Mouse (Mus musculus) embryonic facial prominence, embryonic 11.5 days (tissue): Measurements from ENCODE around the gene Supv3l1. TPM values are rescaled to one million over a fixed set of nuclear protein-coding genes. Genes with fewer than 3 reads are reported as not detected.

Experiments used
- ATAC-seq: fragments of 200-750 bp; cut with Nextera tagmentation; replicated peaks from 2 replicates; pipeline ENCODE4 v1.8.0; 2017; ENCODE audit warnings: low read depth; ENCODE audit not compliant: insufficient number of reproducible peaks, low FRiP score, low TSS enrichment
- DNase-seq: peaks from one replicate; pipeline ENCODE4 v3.0.0-alpha.2; 2015; ENCODE audit warnings: low spot score
- H3K27ac ChIP-seq: fragments of 300-500 bp; sonication (generic); replicated peaks from 2 replicates; pipeline ENCODE4 v1.5.1; 2014; ENCODE audit warnings: mild to moderate bottlenecking, low read depth, low read length, control low read depth
- H3K27me3 ChIP-seq: fragments of 300-500 bp; sonication (generic); 2 replicates; pipeline ENCODE4 v1.6.1; 2014; ENCODE audit warnings: mild to moderate bottlenecking, low read length, moderate library complexity, mixed read lengths; ENCODE audit not compliant: control insufficient read depth, insufficient read depth
- H3K36me3 ChIP-seq: fragments of 300-500 bp; sonication (generic); replicated peaks from 2 replicates; pipeline ENCODE4 v1.6.1; 2014; ENCODE audit warnings: low read depth, mild to moderate bottlenecking, low read length, moderate library complexity, mixed read lengths; ENCODE audit not compliant: control insufficient read depth, insufficient read depth
- H3K4me1 ChIP-seq: fragments of 300-500 bp; sonication (generic); 2 replicates; pipeline ENCODE4 v1.6.1; 2014; ENCODE audit warnings: low read length, mixed read lengths; ENCODE audit not compliant: control insufficient read depth, insufficient read depth
- H3K4me2 ChIP-seq: fragments of 300-500 bp; sonication (generic); 2 replicates; pipeline ENCODE4 v1.6.1; 2014; ENCODE audit warnings: low read depth, mild to moderate bottlenecking, control low read depth, low read length, moderate library complexity
- H3K4me3 ChIP-seq: fragments of 300-500 bp; sonication (generic); 2 replicates; pipeline ENCODE4 v1.5.1; 2014; ENCODE audit warnings: low read depth, low read length, control low read depth
- H3K9ac ChIP-seq: fragments of 300-500 bp; sonication (generic); replicated peaks from 2 replicates; pipeline ENCODE4 v1.6.1; 2014; ENCODE audit warnings: mild to moderate bottlenecking, control low read depth, low read length
- H3K9me3 ChIP-seq: fragments of 300-500 bp; sonication (generic); replicated peaks from 2 replicates; pipeline ENCODE4 v1.6.1; 2016; ENCODE audit warnings: mild to moderate bottlenecking, low read length, inconsistent platforms, mixed read lengths; ENCODE audit not compliant: control insufficient read depth
- WGBS: fragments of 180-500 bp; shearing (Covaris S2); extraction: QIAGEN DNeasy Blood & Tissue Kit; methylation state at CpG from one replicate; pipeline ENCODE4 v1.1.7; 2014; 5-methylcytosine and 5-hydroxymethylcytosine counted together
- polyA plus RNA-seq: library from polyadenylated mRNA; unstranded; fragments of >200 nt; fragmentation: Nextera tagmentation; extraction: Ambion mirVana; gene quantifications from 2 replicates; pipeline ENCODE4 v1.2.1, GENCODE M21; 2014

Gene Supv3l1
- polyA plus RNA-seq, 1 experiment from 2014 or later: 31.2 TPM

DNA sequence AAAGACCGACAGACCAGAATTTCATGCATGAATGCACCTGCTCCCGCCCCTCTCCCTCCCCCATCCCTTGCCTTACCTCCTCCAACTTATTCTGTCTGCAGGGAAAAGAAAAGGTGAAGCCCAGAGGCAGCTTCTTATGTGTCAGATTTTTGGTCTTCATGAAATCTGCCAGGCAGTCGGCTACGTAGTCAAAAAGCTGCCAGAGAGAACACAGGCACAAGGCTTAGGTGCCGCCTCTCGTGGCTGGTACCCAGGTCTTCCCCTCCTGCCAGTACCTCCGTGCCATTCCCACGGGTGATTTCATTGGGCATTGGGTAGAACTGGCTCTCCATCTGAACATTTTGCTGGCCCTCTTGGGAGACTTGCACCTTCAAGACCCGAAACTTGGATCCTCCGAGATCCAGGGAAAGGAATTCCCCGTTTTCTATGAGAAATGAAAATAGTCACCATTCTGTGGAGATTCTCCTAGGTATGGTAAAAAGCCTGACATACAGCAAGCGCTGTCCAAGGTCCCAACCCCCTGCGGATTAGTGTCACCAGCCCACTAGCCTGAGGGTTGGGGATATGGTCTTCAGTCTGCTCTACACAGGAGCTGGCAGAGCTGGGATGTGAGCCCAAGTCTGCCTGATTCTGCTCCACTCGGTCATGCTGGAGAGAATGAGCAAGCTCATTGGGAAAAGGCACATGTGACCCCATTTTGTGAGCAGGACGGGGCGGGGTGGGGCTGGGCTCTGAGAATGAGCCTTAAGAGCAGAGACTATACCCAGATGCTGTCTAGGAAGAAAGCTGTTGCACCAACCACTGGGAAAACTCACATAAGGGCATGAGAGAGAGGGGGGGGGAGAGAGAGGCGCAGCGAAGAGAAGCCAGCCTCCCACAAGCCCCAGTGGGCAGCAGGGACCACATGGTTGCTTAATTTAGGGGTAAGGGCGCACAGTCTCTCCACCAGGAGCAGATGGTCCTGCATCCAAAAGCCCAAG is 37.8 kb downstream of the Supv3l1 start:
- Histone ChIP-seq H3K4me2 (no peak overlapping the region), H3K9me3 (no peaks in the 10 kb centered on the region), H3K36me3 (no peaks in the 10 kb centered on the region), H3K4me1 (no peaks in the 10 kb centered on the region), H3K27ac (no peak overlapping the region), H3K27me3 (no peaks in the 10 kb centered on the region), H3K4me3 (no peak overlapping the region), H3K9ac (no peak overlapping the region)
- no peak for ATAC-seq
- DNase-seq: no peak
- WGBS: 69% methylated on average over 19 of the region's 19 CpGs

DNA sequence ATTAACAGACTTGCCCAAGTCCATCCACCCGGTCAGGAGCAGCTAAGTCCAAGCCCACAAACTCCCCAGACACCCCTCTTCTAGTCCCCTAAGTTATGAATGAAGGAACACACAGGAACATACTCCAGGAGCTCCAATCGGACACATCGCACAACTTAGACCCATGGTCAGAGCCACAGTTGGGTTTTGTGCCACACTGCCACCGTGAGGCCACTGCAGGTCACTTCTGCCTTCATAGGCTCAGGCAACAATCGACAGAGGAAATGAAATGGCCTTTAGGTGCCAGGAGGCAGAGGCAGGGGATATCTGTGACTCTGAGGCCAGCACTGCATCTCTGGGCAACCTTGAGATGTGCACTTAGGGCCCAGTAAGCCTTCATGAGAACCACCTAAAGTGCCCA is 38.6 kb downstream of the Supv3l1 start:
- H3K4me1 ChIP-seq: no peaks in the 10 kb centered on the region
- H3K4me2 ChIP-seq: no peak overlapping the region
- no peak overlapping the region for H3K9ac ChIP-seq
- H3K27ac ChIP-seq: no peak overlapping the region
- peak; percentile 78 for DNase-seq
- no peak for ATAC-seq
- no peak overlapping the region for H3K4me3 ChIP-seq
- H3K36me3 ChIP-seq: no peaks in the 10 kb centered on the region
- WGBS: 11% methylated on average over 5 of the region's 5 CpGs
- H3K9me3 ChIP-seq: no peaks in the 10 kb centered on the region
- no peaks in the 10 kb centered on the region for H3K27me3 ChIP-seq

DNA sequence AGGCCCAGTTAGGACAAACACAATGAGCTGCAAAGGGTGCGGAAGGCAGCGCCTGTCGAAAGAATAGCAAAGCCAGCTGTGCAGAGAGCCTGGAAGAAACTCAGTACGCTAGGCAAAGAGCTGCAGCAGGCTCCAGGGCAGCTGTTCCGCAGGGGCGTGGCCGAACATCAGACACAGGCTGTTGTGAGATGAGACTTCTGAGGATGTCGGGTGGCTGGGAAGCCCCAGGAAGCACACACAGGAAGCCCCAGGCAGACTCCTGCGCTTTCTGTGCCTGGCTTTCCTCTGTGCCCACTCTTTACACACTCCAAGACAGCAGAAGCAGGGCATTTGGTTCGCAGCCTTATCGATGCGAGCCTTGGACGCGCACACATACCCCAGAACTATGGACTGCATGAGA is 44.6 kb downstream of the Supv3l1 start:
- H3K9me3 ChIP-seq: no peaks in the 10 kb centered on the region
- ATAC-seq (no peak), DNase-seq (peak; percentile 50)
- no peak overlapping the region; the same call in 1 of the 2 replicates for H3K9ac ChIP-seq
- H3K4me3 ChIP-seq: no peak overlapping the region
- WGBS: 39% methylated on average over 14 of the region's 14 CpGs
- H3K4me2 ChIP-seq: peak overlapping the region; percentile 29; the same call in 1 of the 2 replicates
- no peaks in the 10 kb centered on the region for H3K27me3 ChIP-seq
- no peak overlapping the region for H3K27ac ChIP-seq
- H3K4me1 ChIP-seq: no peaks in the 10 kb centered on the region
- no peaks in the 10 kb centered on the region for H3K36me3 ChIP-seq

DNA sequence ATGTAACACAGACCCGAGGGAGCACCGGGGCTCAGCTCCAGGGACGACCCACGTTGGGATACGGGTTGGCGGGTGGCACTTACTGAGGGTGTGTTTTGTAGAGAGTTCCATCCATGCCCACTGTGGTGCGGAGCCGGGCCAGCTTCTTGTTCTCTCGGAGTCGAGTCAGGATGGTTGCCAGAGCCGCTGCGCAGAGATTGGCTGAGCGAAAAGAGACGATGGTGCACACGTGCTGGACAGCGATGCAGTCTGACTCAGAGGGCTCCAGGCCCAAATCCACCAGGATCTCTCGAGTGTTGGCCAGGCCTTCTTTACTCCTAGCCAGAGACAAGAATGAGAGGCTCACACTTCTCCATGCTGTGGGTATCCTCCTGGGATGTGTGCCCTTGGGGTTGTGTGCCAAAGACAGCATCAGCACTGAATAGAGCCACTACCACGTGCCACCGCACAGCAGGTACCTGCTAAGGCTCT is 47.9 kb downstream of the Supv3l1 start:
- 84% methylated on average over 19 of the region's 19 CpGs for WGBS
- no peaks in the 10 kb centered on the region for H3K9me3 ChIP-seq
- no peak overlapping the region for H3K27ac ChIP-seq
- no peak overlapping the region for H3K9ac ChIP-seq
- ATAC-seq (no peak), DNase-seq (no peak)
- H3K4me2 ChIP-seq: no peak overlapping the region
- no peaks in the 10 kb centered on the region for H3K4me1 ChIP-seq
- no peaks in the 10 kb centered on the region for H3K27me3 ChIP-seq
- no peak overlapping the region for H3K4me3 ChIP-seq
- H3K36me3 ChIP-seq: no peaks in the 10 kb centered on the region

DNA sequence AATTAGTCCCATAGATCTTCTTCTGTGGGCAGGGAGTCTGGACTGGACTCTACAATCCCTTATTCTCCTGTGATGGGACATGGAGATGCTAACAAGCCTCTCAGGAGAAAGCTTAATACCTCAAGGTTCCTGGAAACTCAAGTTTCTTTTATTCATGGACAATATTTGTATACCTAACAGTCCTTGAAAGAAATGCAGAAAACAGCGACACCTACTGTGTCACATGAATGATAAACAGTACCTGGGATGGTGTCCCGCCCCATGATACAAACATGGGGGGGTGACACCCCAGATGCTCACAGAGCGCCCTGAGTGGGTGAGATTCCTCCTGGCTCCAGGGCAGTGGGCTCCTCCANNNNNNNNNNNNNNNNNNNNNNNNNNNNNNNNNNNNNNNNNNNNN is 66.5 kb downstream of the Supv3l1 start:
- 80% methylated on average over 3 of the region's 3 CpGs for WGBS
- Histone ChIP-seq H3K4me2 (no peak overlapping the region), H3K27ac (no peak overlapping the region), H3K36me3 (no peaks in the 10 kb centered on the region), H3K4me1 (no peaks in the 10 kb centered on the region), H3K9me3 (no peaks in the 10 kb centered on the region), H3K27me3 (no peaks in the 10 kb centered on the region), H3K4me3 (no peak overlapping the region), H3K9ac (no peak overlapping the region)
- no peak for DNase-seq
- ATAC-seq: no peak

DNA sequence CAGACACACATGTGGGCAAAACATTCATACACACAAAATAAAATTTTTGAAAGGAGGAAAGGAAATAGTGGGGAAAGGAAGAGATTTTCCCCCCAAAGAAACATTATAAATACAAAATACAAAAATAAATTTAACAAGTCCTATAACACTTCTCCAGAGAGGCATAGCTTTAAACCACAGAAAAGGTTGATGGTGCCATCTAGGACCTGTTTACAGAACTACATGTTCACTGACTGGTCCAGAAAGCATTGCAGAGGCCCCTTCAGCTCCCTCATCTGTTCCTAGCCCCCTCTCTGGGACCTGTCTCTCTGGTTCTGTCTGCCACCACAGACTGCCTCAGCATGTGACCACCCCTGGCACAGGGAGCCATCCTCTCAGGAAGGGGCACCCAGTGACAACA is 68.6 kb downstream of the Supv3l1 start:
- H3K9me3 ChIP-seq: no peaks in the 10 kb centered on the region
- DNase-seq (no peak), ATAC-seq (no peak)
- no peaks in the 10 kb centered on the region for H3K4me1 ChIP-seq
- no peak overlapping the region for H3K9ac ChIP-seq
- H3K36me3 ChIP-seq: no peaks in the 10 kb centered on the region
- H3K4me2 ChIP-seq: no peak overlapping the region
- no peaks in the 10 kb centered on the region for H3K27me3 ChIP-seq
- H3K27ac ChIP-seq: no peak overlapping the region
- no peak overlapping the region for H3K4me3 ChIP-seq

DNA sequence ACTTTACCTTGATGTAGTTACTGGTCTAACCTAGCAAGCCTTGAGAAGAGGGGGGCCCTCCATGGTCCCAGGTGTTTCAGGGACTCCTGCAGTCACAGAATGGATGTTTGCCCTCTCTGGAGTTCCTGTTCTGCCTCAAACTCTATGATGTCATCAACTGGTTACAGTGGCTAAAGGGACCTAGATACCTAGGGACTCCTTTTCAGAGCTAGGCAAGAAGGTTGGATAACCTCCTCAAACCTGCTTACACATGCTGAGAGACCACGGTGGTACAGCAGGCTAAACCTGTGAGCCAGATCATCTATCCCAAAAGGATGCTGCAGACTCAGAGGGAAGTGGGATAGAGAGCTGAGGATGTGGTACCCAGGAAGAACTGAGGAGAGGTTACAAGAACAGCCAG is 69.7 kb downstream of the Supv3l1 start, which contains the start of gene Hk1:
Gene Hk1, minus strand, starts transcription at position 101 of the 400 bp plus-strand sequence.
- no peaks in the 10 kb centered on the region for H3K4me1 ChIP-seq
- no peak within 1 kb of the TSS for H3K4me3 ChIP-seq
- H3K9ac ChIP-seq: no peak within 1 kb of the TSS
- H3K27ac ChIP-seq: no peak within 1 kb of the TSS
- no peaks in the 10 kb centered on the region for H3K36me3 ChIP-seq
- 85% methylated on average over 1 of the region's 1 CpGs for WGBS
- DNase-seq (no peak), ATAC-seq (no peak)
- H3K4me2 ChIP-seq: no peak within 1 kb of the TSS
- no peaks in the 10 kb centered on the region for H3K9me3 ChIP-seq
- no peaks in the 10 kb centered on the region for H3K27me3 ChIP-seq
